Mouse (Mus musculus) macrophage (primary cell): ENCODE measurements around the gene Cep55. TPM values are rescaled to one million over a fixed set of nuclear protein-coding genes. Genes with fewer than 3 reads are reported as not detected.

Experiments
- H3K27ac ChIP-seq: fragments of 350-480 bp; formaldehyde crosslinking; 2 replicates; pipeline ENCODE4 v1.9.0; 2021
- H3K36me3 ChIP-seq: fragments of 350-480 bp; formaldehyde crosslinking; 2 replicates; pipeline ENCODE4 v1.9.0; 2021; ENCODE audit errors: inconsistent target
- H3K4me3 ChIP-seq: fragments of 350-480 bp; formaldehyde crosslinking; 2 replicates; pipeline ENCODE4 v1.9.0; 2021; ENCODE audit errors: inconsistent target
- H3K79me2 ChIP-seq: fragments of 350-480 bp; formaldehyde crosslinking; 2 replicates; pipeline ENCODE4 v1.9.0; 2021; ENCODE audit errors: inconsistent target
- WGBS: methylation state at CpG from one replicate; pipeline ENCODE4 v1.1.7; 2026; ENCODE audit warnings: inconsistent platforms; ENCODE audit not compliant: missing documents; 5-methylcytosine and 5-hydroxymethylcytosine counted together
- polyA plus RNA-seq: library from polyadenylated mRNA; stranded (reverse); fragments of 250-400 nt; gene quantifications from 3 replicates; pipeline ENCODE4 v1.2.4, GENCODE M21; 2018; ENCODE audit warnings: inconsistent platforms

The Cep55 gene
- polyA plus RNA-seq, 1 experiment from 2014 or later, result 8.9 TPM

DNA sequence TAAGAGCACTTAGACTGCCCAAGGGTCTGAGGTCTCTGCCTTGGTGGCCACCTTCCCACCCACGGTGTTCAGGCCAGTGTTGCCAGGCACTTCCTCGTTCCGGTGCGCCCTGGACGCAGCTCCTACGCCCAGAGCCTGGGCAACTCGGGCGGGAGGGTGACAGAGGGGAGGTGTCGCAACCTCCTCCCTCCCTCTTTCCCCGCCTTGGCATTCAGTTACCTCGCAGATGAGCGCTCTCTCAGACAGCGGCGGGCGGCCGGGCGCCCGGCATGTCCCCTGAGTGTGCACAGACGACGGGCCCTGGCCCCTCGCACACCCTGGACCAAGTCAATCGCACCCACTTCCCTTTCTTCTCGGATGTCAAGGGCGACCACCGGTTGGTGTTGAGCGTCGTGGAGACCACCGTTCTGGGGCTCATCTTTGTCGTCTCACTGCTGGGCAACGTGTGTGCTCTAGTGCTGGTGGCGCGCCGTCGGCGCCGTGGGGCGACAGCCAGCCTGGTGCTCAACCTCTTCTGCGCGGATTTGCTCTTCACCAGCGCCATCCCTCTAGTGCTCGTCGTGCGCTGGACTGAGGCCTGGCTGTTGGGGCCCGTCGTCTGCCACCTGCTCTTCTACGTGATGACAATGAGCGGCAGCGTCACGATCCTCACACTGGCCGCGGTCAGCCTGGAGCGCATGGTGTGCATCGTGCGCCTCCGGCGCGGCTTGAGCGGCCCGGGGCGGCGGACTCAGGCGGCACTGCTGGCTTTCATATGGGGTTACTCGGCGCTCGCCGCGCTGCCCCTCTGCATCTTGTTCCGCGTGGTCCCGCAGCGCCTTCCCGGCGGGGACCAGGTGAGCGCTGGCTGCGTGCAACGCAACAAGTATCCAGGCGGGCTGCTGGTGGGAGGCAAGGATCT, 42.3 kb downstream of the Cep55 start, which contains the start of gene Ffar4:
TSS of gene Ffar4 (plus strand) at position 214 of the 901 bp plus-strand sequence.
- no peak within 1 kb of the TSS for H3K27ac ChIP-seq
- no peaks in the 10 kb centered on the region for H3K36me3 ChIP-seq
- no peak within 1 kb of the TSS for H3K4me3 ChIP-seq
- WGBS, result 1% methylated on average over 70 of the region's 77 CpGs
- no peaks in the 10 kb centered on the region for H3K79me2 ChIP-seq

- WGBS, result 95% methylated on average over 4 of the region's 4 CpGs
Measured at GRCm38 (mm10) chr19:38107871-38108270, 53.1 kb downstream of the Cep55 start.

GRCm38 (mm10) chr19:38109506-38110242, 54.9 kb downstream of the Cep55 start:
- no peaks in the 10 kb centered on the region for H3K79me2 ChIP-seq
- no peak overlapping the region for H3K4me3 ChIP-seq
- H3K27ac ChIP-seq, result no peak overlapping the region
- H3K36me3 ChIP-seq, result no peaks in the 10 kb centered on the region
- 77% methylated on average over 14 of the region's 15 CpGs for WGBS

More at GRCm38 (mm10) chr19:38107871-38108270, 53.1 kb downstream of the Cep55 start:
- no peak overlapping the region for H3K4me3 ChIP-seq
- H3K27ac ChIP-seq, result no peak overlapping the region
- no peaks in the 10 kb centered on the region for H3K36me3 ChIP-seq
- no peaks in the 10 kb centered on the region for H3K79me2 ChIP-seq

- Histone ChIP-seq H3K79me2 (no peaks in the 10 kb centered on the region), H3K4me3 (no peak overlapping the region), H3K27ac (no peak overlapping the region), H3K36me3 (no peaks in the 10 kb centered on the region)
- 84% methylated on average over 6 of the region's 8 CpGs for WGBS
Measured at GRCm38 (mm10) chr19:38111056-38111455, 56.2 kb downstream of the Cep55 start.

- 75% methylated on average over 4 of the region's 4 CpGs for WGBS
- H3K79me2 ChIP-seq, result no peaks in the 10 kb centered on the region
Measured at GRCm38 (mm10) chr19:38112575-38112974, 57.8 kb downstream of the Cep55 start.

DNA sequence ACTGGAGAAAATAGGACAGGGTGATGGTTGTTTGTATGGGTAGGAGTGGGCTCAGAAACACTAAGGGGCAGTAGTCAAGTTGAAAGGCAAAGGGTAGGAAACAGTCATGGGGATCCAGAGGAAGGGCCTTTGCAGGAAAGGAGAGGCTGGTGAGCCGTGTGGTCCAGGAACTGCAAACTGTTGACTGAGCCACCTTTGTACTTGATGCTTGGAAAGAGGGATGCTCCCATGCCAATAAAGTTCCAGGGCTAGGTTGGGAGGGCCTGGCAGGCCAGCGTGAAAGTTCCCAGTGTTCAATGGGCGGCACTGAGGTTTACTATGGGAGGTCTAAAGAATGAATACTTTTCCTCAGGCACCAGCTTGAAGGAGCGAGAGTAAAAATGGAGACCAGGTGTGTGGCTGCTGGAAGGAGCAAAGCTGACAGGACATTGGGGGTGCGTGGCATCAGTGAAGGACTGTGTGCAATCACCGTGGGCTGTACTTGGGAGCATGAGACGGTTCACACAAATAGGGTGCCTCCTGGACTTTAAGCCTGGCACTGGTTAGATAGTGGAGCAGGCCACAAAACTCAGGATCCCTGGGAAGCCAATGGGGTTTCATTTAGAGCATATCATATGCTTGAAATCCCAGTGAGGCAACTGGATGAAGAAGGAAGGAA, 60.2 kb downstream of the Cep55 start:
- H3K36me3 ChIP-seq, result no peaks in the 10 kb centered on the region
- 89% methylated on average over 7 of the region's 7 CpGs for WGBS
- H3K79me2 ChIP-seq, result no peaks in the 10 kb centered on the region
- H3K4me3 ChIP-seq, result no peak overlapping the region
- no peak overlapping the region for H3K27ac ChIP-seq

More at GRCm38 (mm10) chr19:38112575-38112974, 57.8 kb downstream of the Cep55 start:
- H3K4me3 ChIP-seq, result no peak overlapping the region
- H3K27ac ChIP-seq, result no peak overlapping the region
- no peaks in the 10 kb centered on the region for H3K36me3 ChIP-seq

GRCm38 (mm10) chr19:38120123-38120760, 65.4 kb downstream of the Cep55 start:
- H3K27ac ChIP-seq, result no peak overlapping the region
- 84% methylated on average over 5 of the region's 5 CpGs for WGBS

DNA sequence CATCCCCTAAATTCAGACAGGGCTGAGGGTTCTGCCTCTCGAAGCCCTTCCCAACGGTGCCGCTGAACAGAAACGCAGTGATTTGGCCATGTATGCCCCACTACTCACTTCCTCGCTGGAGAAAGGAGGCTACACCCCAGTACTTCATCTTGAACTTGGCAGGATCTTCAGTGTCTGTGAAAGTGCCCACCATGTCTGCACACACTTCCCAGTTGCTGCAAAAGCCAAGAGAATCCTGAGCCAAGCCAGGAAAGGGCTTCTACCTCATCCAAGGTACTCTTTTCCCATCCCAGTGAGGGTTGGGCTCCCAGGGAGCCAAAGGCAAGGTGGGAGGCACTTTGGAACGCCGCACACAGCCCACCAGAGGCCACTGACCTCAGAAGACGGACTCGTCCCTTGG, 69.1 kb downstream of the Cep55 start:
- Histone ChIP-seq H3K79me2 (no peaks in the 10 kb centered on the region), H3K27ac (no peak overlapping the region), H3K4me3 (no peak overlapping the region), H3K36me3 (no peaks in the 10 kb centered on the region)
- 30% methylated on average over 9 of the region's 9 CpGs for WGBS

More at GRCm38 (mm10) chr19:38120123-38120760, 65.4 kb downstream of the Cep55 start:
- Histone ChIP-seq H3K36me3 (no peaks in the 10 kb centered on the region), H3K79me2 (no peaks in the 10 kb centered on the region), H3K4me3 (no peak overlapping the region)

Other genes starting within 250 kb of the Cep55 start
- 161 to 281 TPM (median 178 TPM) in 3 replicates for gene Myof, start 11.4 kb upstream of the Cep55 start, polyA plus RNA-seq
- gene Ffar4, start 42.1 kb downstream of the Cep55 start, polyA plus RNA-seq, result not detected in 3 replicates
- gene Rbp4, start 70.3 kb downstream of the Cep55 start, polyA plus RNA-seq, result not detected in 3 replicates
- not detected in 3 replicates for gene Pde6c, start 77.8 kb downstream of the Cep55 start, polyA plus RNA-seq
- 11.0 to 26.8 TPM (median 21.3 TPM) in 3 replicates for gene Fra10ac1, start 169.1 kb downstream of the Cep55 start, polyA plus RNA-seq
- not detected in 3 replicates for gene Lgi1, start 209.5 kb downstream of the Cep55 start, polyA plus RNA-seq